Mouse (Mus musculus): ENCODE results near the gene Lhfp. TPM values are rescaled to one million over a fixed set of nuclear protein-coding genes. Genes with fewer than 3 reads are reported as not detected.

Gene Lhfp
- polyA plus RNA-seq, 1 experiment from 2014 or later, result 34.9 TPM

DNA sequence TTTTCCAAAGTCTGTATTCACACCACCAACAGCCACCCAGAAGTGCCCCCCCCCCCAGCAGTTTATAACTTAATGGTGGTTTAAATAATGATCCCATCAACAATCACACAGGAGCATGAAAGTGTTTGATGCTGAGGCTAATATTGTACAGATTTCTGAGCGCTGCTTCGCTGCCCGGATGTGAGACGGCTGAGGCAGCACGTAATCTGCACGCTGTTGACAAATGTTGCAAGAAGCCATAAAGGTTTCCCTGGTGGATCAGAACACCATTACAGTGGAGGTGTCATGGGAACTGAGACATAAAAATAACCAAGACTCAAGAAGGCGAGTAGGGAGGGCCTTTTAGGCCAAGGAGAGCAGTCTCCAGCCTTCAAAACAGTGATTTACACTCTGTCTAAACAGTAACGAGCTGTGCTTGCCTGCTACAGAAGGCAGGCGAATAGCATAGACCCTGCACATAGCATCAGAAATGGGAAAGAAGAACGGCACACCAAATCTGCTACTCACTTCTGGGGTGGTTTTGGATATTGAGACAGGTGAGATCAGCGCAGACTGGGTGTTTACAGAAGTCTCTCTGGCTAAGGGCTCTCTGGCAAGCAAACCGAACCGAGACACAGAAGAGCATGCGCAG is 248.4 kb downstream of the Lhfp start:
- ATAC-seq (ENCODE audit: low read depth), result peak; percentile 84
- no peaks in the 10 kb centered on the region for H3K36me3 ChIP-seq (ENCODE audit: control insufficient read depth, insufficient read depth, low read length)
- H3K4me1 ChIP-seq (ENCODE audit: control insufficient read depth, insufficient read depth, low read length), result no peaks in the 10 kb centered on the region; the same call in none of the 2 replicates
- WGBS, result 34% methylated on average over 14 of the region's 14 CpGs
- 0 out of 2 replicates have a peak overlapping the region, but pooled peaks have one; percentile 4 for H3K27ac ChIP-seq (ENCODE audit: low read depth, low read length)
- no peaks in the 10 kb centered on the region for H3K27me3 ChIP-seq (ENCODE audit: control insufficient read depth, insufficient read depth, low read length)
- H3K9ac ChIP-seq (replicated peaks; ENCODE audit: low read depth, low read length), result no peak overlapping the region
- no peaks in the 10 kb centered on the region for H3K9me3 ChIP-seq (ENCODE audit: control insufficient read depth, low read length)
- H3K4me3 ChIP-seq (ENCODE audit: low read depth, low read length), result no peak overlapping the region
- peak overlapping the region; percentile 21; the same call in 1 of the 2 replicates for H3K4me2 ChIP-seq (ENCODE audit: low read depth, low read length)

DNA sequence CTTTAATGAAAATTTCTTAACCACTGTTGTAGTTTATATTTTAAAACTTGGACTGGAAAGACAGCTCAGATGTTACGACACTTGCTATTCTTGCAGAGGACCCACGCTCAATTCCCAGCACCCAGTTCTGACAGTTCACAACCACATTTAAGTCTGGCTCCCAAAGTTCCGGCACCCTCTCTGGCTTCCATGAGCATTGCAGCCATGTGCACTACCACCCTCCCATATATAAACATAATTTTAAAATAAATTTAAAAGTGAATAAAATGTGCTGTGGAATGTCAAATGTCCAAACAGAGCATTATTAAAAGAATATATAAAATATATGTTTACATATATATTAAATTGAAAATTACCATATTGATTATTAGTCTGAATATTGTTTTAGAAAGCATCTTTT is 249.9 kb downstream of the Lhfp start:
- H3K4me2 ChIP-seq (ENCODE audit: low read depth, low read length), result no peak overlapping the region
- no peaks in the 10 kb centered on the region for H3K27me3 ChIP-seq (ENCODE audit: control insufficient read depth, insufficient read depth, low read length)
- ATAC-seq (ENCODE audit: low read depth), result no peak
- H3K4me1 ChIP-seq (ENCODE audit: control insufficient read depth, insufficient read depth, low read length), result no peaks in the 10 kb centered on the region; the same call in none of the 2 replicates
- no peak overlapping the region for H3K4me3 ChIP-seq (ENCODE audit: low read depth, low read length)
- H3K36me3 ChIP-seq (ENCODE audit: control insufficient read depth, insufficient read depth, low read length), result no peaks in the 10 kb centered on the region
- H3K9ac ChIP-seq (replicated peaks; ENCODE audit: low read depth, low read length), result no peak overlapping the region
- 98% methylated on average over 3 of the region's 3 CpGs for WGBS
- H3K9me3 ChIP-seq (ENCODE audit: control insufficient read depth, low read length), result no peaks in the 10 kb centered on the region
- no peak overlapping the region for H3K27ac ChIP-seq (ENCODE audit: low read depth, low read length)

DNA sequence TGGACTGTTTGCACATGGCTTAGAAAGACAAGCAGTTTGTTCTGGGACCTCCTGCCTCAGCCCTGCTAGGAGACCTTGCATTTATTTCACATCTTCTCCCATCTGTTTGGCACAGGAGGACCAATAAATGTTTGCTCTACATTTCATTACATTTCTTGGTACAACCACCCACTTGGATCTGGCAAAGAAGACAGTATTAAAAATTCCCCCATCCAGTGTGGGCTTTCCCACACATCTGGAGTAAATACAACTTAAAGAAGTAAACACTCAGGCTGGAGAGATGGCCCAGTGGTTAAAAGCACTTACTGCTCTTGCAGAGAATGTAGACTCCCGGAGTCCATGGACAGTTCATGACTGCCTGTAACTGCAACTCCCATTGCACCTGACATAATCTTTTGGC is 250.6 kb downstream of the Lhfp start:
- Histone ChIP-seq H3K4me3 (ENCODE audit: low read depth, low read length) (no peak overlapping the region), H3K9me3 (ENCODE audit: control insufficient read depth, low read length) (no peaks in the 10 kb centered on the region), H3K4me1 (ENCODE audit: control insufficient read depth, insufficient read depth, low read length) (no peaks in the 10 kb centered on the region; the same call in none of the 2 replicates), H3K27me3 (ENCODE audit: control insufficient read depth, insufficient read depth, low read length) (no peaks in the 10 kb centered on the region), H3K27ac (ENCODE audit: low read depth, low read length) (no peak overlapping the region), H3K36me3 (ENCODE audit: control insufficient read depth, insufficient read depth, low read length) (no peaks in the 10 kb centered on the region), H3K4me2 (ENCODE audit: low read depth, low read length) (no peak overlapping the region), H3K9ac (replicated peaks; ENCODE audit: low read depth, low read length) (no peak overlapping the region)
- WGBS, result 72% methylated on average over 1 of the region's 1 CpGs
- ATAC-seq (ENCODE audit: low read depth), result no peak

DNA sequence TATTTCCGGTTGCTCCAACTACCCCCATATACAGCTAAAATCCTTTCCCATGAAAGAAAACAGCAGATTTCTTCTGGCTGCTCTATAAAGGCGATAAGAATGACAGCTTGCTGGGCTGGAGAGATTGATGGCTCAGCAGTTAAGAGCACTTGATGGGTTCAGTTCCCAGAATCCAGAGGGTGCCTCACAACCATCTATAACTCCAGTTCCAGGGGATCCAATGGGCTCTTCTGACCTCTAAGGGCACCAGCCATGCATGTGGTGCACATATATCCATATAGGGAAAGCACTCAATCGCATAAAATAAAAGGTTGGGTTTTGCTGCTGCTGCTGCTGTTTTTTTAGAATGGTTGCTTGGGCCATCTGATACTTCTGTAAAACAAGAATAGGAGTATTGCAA is 251.1 kb downstream of the Lhfp start:
- Histone ChIP-seq H3K9me3 (ENCODE audit: control insufficient read depth, low read length) (no peaks in the 10 kb centered on the region), H3K4me3 (ENCODE audit: low read depth, low read length) (no peak overlapping the region), H3K27me3 (ENCODE audit: control insufficient read depth, insufficient read depth, low read length) (no peaks in the 10 kb centered on the region), H3K4me1 (ENCODE audit: control insufficient read depth, insufficient read depth, low read length) (no peaks in the 10 kb centered on the region; the same call in none of the 2 replicates), H3K36me3 (ENCODE audit: control insufficient read depth, insufficient read depth, low read length) (no peaks in the 10 kb centered on the region), H3K4me2 (ENCODE audit: low read depth, low read length) (no peak overlapping the region), H3K9ac (replicated peaks; ENCODE audit: low read depth, low read length) (no peak overlapping the region), H3K27ac (ENCODE audit: low read depth, low read length) (no peak overlapping the region)
- ATAC-seq (ENCODE audit: low read depth), result no peak
- WGBS, result 70% methylated on average over 3 of the region's 3 CpGs

DNA sequence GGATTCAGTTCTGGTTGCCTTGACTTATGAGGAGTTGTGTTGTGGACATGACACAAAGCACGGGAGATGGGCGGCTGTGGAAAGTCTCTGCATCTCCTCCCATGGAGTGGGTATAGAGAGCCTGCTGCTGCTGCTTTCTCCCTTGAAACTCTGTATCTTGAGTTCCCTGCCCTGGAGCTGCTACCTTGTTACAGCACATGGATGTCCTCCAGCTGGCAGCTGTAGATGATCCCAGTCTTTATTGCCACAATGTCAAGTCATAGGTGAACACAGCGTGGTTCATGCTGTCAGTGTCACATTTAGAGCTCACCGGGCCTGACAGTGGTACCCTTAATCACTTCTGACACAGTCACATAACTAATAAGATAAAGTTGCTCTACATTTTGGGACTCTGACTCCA is 251.7 kb downstream of the Lhfp start:
- H3K9ac ChIP-seq (replicated peaks; ENCODE audit: low read depth, low read length), result no peak overlapping the region
- 94% methylated on average over 4 of the region's 4 CpGs for WGBS
- no peak overlapping the region for H3K27ac ChIP-seq (ENCODE audit: low read depth, low read length)
- H3K27me3 ChIP-seq (ENCODE audit: control insufficient read depth, insufficient read depth, low read length), result no peaks in the 10 kb centered on the region
- H3K36me3 ChIP-seq (ENCODE audit: control insufficient read depth, insufficient read depth, low read length), result no peaks in the 10 kb centered on the region
- no peak overlapping the region for H3K4me2 ChIP-seq (ENCODE audit: low read depth, low read length)
- no peaks in the 10 kb centered on the region; the same call in none of the 2 replicates for H3K4me1 ChIP-seq (ENCODE audit: control insufficient read depth, insufficient read depth, low read length)
- H3K4me3 ChIP-seq (ENCODE audit: low read depth, low read length), result no peak overlapping the region
- H3K9me3 ChIP-seq (ENCODE audit: control insufficient read depth, low read length), result no peaks in the 10 kb centered on the region
- no peak for ATAC-seq (ENCODE audit: low read depth)

DNA sequence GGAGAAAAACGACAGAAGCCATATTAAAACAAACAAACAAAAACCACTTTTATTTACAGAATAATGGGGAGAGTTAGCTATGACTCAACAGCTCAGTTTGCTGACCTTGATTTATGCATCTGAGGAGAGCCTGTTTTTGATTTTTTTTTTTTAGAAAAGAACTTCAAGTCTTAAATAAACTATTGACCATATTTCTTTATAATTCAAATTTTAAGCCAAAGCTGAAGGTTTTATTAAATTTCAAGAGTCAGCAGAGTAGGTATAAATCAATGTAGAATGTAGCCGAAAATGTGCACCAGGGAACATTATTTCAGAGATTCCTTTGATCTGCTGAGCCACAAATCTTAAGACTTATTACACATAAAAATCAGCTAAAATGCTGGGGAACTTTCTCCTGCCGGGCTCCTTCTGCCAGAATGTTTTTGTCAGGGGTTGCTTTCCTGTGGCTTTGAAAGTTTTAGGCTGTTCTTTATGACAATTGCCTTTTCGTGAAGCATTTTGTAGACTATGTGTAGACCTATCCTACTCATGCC is 252.6 kb downstream of the Lhfp start:
- H3K9me3 ChIP-seq (ENCODE audit: control insufficient read depth, low read length), result no peaks in the 10 kb centered on the region
- no peak overlapping the region for H3K4me3 ChIP-seq (ENCODE audit: low read depth, low read length)
- 68% methylated on average over 4 of the region's 4 CpGs for WGBS
- no peak overlapping the region for H3K27ac ChIP-seq (ENCODE audit: low read depth, low read length)
- H3K27me3 ChIP-seq (ENCODE audit: control insufficient read depth, insufficient read depth, low read length), result no peaks in the 10 kb centered on the region
- no peaks in the 10 kb centered on the region for H3K36me3 ChIP-seq (ENCODE audit: control insufficient read depth, insufficient read depth, low read length)
- H3K4me2 ChIP-seq (ENCODE audit: low read depth, low read length), result no peak overlapping the region
- no peak overlapping the region for H3K9ac ChIP-seq (replicated peaks; ENCODE audit: low read depth, low read length)
- ATAC-seq (ENCODE audit: low read depth), result no peak
- H3K4me1 ChIP-seq (ENCODE audit: control insufficient read depth, insufficient read depth, low read length), result no peaks in the 10 kb centered on the region; the same call in none of the 2 replicates

DNA sequence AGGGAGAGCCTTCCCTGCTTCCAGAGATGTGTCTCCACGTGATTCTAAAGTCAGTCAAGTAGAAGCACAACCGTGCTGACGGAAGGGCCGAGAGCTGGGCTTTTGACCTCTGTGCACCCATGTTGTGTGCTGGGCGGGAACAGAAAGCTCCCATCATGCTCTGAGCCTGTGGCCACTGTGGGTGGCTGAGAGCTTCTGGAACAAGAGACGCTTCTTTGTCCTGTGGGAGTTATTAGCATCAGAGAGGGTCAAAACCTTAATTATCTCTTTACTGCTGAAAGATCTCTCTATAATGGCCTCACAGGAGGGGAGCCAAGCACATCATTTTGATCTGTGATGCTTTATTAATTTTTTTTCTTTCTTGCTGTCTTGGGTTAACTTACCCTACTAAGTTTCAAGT is 253.5 kb downstream of the Lhfp start:
- 39% methylated on average over 6 of the region's 6 CpGs for WGBS
- Histone ChIP-seq H3K9ac (replicated peaks; ENCODE audit: low read depth, low read length) (no peak overlapping the region), H3K36me3 (ENCODE audit: control insufficient read depth, insufficient read depth, low read length) (no peaks in the 10 kb centered on the region), H3K4me2 (ENCODE audit: low read depth, low read length) (no peak overlapping the region), H3K27me3 (ENCODE audit: control insufficient read depth, insufficient read depth, low read length) (no peaks in the 10 kb centered on the region), H3K27ac (ENCODE audit: low read depth, low read length) (no peak overlapping the region), H3K4me3 (ENCODE audit: low read depth, low read length) (no peak overlapping the region), H3K9me3 (ENCODE audit: control insufficient read depth, low read length) (no peaks in the 10 kb centered on the region), H3K4me1 (ENCODE audit: control insufficient read depth, insufficient read depth, low read length) (no peaks in the 10 kb centered on the region; the same call in none of the 2 replicates)
- ATAC-seq (ENCODE audit: low read depth), result no peak

DNA sequence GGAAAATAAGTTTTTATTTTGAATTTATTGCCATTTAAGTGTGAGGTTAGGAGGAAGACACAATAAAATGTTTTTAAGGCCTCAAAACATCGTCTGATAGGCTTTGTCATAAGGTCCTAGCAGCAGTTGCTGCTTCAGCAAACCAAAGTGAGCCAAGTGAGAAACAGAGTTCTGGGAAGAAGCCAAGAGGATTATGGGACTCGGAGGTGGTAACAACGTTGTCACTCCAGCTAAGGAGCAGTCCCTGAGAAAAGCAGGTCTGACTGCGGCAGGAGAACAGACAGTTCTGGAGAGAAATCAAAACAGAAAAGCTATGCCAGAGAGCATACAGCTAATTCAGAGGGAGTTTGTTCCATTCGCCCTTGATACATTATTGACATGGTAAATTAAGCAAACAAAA is 260.5 kb downstream of the Lhfp start:
- no peaks in the 10 kb centered on the region for H3K27me3 ChIP-seq (ENCODE audit: control insufficient read depth, insufficient read depth, low read length)
- no peak for ATAC-seq (ENCODE audit: low read depth)
- no peak overlapping the region for H3K4me3 ChIP-seq (ENCODE audit: low read depth, low read length)
- H3K4me1 ChIP-seq (ENCODE audit: control insufficient read depth, insufficient read depth, low read length), result no peaks in the 10 kb centered on the region
- H3K9ac ChIP-seq (replicated peaks; ENCODE audit: low read depth, low read length), result no peak overlapping the region
- H3K4me2 ChIP-seq (ENCODE audit: low read depth, low read length), result no peak overlapping the region
- H3K27ac ChIP-seq (ENCODE audit: low read depth, low read length), result no peak overlapping the region
- WGBS, result 71% methylated on average over 5 of the region's 5 CpGs
- H3K36me3 ChIP-seq (ENCODE audit: control insufficient read depth, insufficient read depth, low read length), result no peaks in the 10 kb centered on the region
- H3K9me3 ChIP-seq (ENCODE audit: control insufficient read depth, low read length), result 0 out of 2 replicates have a peak, but pooled peaks cover 3% of the 10 kb centered on the region

DNA sequence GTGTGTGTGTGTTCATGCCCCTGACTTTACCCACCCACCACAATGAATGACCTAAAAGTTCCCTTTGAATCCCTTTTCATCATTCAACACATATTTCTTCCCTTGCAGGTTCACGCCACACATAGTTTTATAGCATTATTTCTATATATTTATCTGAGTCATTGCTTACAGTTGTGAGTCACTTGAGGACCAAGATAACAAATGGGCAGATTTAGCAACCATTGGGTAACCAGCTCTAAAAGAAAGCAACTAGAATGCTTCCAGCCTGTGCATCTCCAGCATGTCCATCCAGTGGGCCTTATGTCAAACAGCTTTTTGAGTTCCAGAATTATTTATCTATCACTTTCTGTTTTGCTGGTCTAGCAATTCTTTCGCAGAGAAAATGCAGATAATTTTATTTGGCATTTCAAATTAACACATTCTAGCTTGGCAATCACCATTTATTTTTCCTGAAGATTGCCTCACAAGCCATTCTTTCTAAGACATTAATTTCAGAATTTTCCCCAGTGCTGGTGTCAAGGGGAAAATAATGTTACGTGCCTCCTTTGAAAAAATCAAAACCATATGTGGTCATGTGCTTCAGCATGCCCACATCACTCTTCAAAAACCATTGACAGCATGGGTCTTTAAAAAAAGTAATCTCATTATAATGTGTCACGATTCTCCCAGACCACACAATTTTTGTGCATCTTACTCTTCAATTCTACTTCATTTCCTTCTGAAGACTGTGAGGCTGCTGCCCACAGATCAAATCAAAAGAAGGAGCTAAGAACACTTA is 263.0 kb downstream of the Lhfp start:
- no peak overlapping the region for H3K4me3 ChIP-seq (ENCODE audit: low read depth, low read length)
- H3K9me3 ChIP-seq (ENCODE audit: control insufficient read depth, low read length), result 0 out of 2 replicates have a peak, but pooled peaks cover 3% of the 10 kb centered on the region
- H3K4me2 ChIP-seq (ENCODE audit: low read depth, low read length), result no peak overlapping the region
- no peaks in the 10 kb centered on the region for H3K4me1 ChIP-seq (ENCODE audit: control insufficient read depth, insufficient read depth, low read length)
- 60% methylated on average over 4 of the region's 4 CpGs for WGBS
- no peaks in the 10 kb centered on the region for H3K36me3 ChIP-seq (ENCODE audit: control insufficient read depth, insufficient read depth, low read length)
- ATAC-seq (ENCODE audit: low read depth), result no peak
- H3K27me3 ChIP-seq (ENCODE audit: control insufficient read depth, insufficient read depth, low read length), result no peaks in the 10 kb centered on the region
- H3K9ac ChIP-seq (replicated peaks; ENCODE audit: low read depth, low read length), result no peak overlapping the region
- H3K27ac ChIP-seq (ENCODE audit: low read depth, low read length), result no peak overlapping the region
